Mouse (Mus musculus) megakaryocyte, embryonic 14.5 days (primary cell): ENCODE measurements around the gene Gm20388. TPM values are rescaled to one million over a fixed set of nuclear protein-coding genes. Genes with fewer than 3 reads are reported as not detected.
"Not testable (repeated sequence)": the region's sequence is repeated elsewhere in the genome, so short reads cannot be mapped to it uniquely, and the experiment has no call there.

ENCODE experiments used
- H3K27me3 ChIP-seq: replicated peaks from 2 replicates; pipeline ENCODE3; 2012; ENCODE audit warnings: inconsistent platforms
- H3K36me3 ChIP-seq: replicated peaks from 2 replicates; pipeline ENCODE3; 2012; ENCODE audit warnings: low read length, inconsistent platforms, mixed read lengths
- H3K4me1 ChIP-seq: 2 replicates; pipeline ENCODE4 v1.6.1; 2012; ENCODE audit warnings: inconsistent platforms
- H3K4me3 ChIP-seq: replicated peaks from 2 replicates; pipeline ENCODE3; 2012; ENCODE audit warnings: moderate library complexity, mild to moderate bottlenecking, inconsistent platforms
- H3K9me3 ChIP-seq: 2 replicates; pipeline ENCODE4 v1.6.1; 2012; ENCODE audit warnings: inconsistent platforms
- FLI1 ChIP-seq: IDR thresholded peaks from 2 replicates; pipeline ENCODE4 v1.6.1; 2012; ENCODE audit warnings: low read length, inconsistent platforms, mixed read lengths
- GATA1 ChIP-seq: IDR thresholded peaks from 3 replicates; pipeline ENCODE4 v1.6.1; 2012; ENCODE audit warnings: mixed read lengths, low read length, inconsistent platforms, borderline replicate concordance
- polyA plus RNA-seq: library from polyadenylated mRNA; stranded (reverse); fragments of >175 nt; gene quantifications from 2 replicates; pipeline ENCODE4 v1.2.3, GENCODE M21; 2012; ENCODE audit warnings: low replicate concordance; ENCODE audit not compliant: insufficient read depth

The Gm20388 gene
- polyA plus RNA-seq, 1 experiment = 111 TPM

DNA sequence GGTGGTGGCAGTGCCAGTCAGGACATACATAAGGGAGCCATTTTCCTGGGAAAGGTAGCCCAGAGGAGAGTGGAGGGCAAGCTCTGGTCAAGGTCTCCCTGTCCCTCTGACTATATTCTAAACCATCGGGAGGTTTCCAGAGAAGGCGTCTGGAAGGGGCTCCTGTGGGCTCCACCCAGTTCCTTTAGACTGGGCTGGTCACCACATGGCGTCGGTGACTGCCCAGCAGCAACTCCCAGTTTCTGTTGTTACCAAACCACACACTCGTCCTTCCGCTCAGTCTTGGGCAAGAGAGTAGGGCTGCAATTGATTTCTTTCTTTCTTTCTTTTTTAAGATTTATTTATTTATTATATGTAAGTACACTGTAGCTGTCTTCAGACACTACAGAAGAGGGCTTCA, 3533.5 kb downstream of the Gm20388 start:
- peaks cover 38% of the 10 kb centered on the region for H3K36me3 ChIP-seq
- no peak for TF ChIP-seq GATA1
- TF ChIP-seq FLI1 = no peak
- peak overlapping the region; percentile 97 for H3K4me3 ChIP-seq
- no peaks in the 10 kb centered on the region for H3K27me3 ChIP-seq
- peaks cover 4% of the 10 kb centered on the region; the same call in 1 of the 2 replicates for H3K9me3 ChIP-seq
- peaks cover 74% of the 10 kb centered on the region for H3K4me1 ChIP-seq

DNA sequence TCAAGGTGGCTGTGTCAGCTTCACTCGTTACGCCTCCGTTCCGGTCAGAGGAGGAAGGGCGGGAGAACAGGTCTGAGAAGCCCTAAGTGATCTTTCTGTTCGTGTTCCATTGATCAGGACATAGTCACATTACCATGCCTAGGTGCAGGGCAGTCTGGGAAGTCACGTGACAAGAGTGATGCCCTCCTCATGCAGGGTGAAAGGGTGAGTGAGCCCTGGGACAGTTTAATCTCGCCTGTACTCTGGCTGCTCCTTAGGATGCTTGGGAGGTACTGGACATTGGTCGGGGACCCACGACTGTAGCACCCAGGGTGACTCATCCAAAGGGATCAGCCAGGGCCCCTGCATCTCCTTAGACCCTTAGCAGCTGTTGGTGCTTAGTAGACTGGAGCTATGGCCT, 3535.3 kb downstream of the Gm20388 start:
- no peak for TF ChIP-seq GATA1
- TF ChIP-seq FLI1 = no peak
- no peaks in the 10 kb centered on the region for H3K27me3 ChIP-seq
- peaks cover 87% of the 10 kb centered on the region for H3K4me1 ChIP-seq
- H3K36me3 ChIP-seq = peaks cover 49% of the 10 kb centered on the region
- H3K9me3 ChIP-seq = no peaks in the 10 kb centered on the region
- H3K4me3 ChIP-seq = peak overlapping the region; percentile 17

DNA sequence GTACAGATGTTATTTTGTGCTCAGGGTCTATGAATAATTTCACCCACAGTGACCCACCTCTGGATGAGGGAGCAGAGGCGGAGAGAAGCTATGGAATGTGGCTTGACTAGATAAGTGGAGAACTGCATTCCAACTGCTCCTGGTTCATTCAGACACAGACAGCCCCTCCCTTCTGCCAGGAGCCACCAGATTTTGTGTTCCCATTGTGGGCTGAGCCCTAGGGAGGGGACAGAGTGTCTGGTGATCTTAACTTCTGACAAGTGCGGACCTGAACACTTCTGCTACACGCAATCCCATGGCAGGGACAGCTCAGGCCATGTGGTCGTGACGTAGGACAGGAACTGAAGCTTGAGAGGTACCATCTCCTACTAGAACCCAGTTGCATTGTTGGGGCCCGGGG, 3536.2 kb downstream of the Gm20388 start:
- no peaks in the 10 kb centered on the region for H3K27me3 ChIP-seq
- TF ChIP-seq GATA1 = no peak
- TF ChIP-seq FLI1 = no peak
- H3K4me3 ChIP-seq = no peak overlapping the region
- H3K4me1 ChIP-seq = peaks cover 87% of the 10 kb centered on the region
- peaks cover 55% of the 10 kb centered on the region for H3K36me3 ChIP-seq
- H3K9me3 ChIP-seq = no peaks in the 10 kb centered on the region

GRCm38 (mm10) chr8:123450783-123451182, 3540.1 kb downstream of the Gm20388 start:
- TF ChIP-seq GATA1 (no peak), FLI1 (no peak)
- no peaks in the 10 kb centered on the region for H3K27me3 ChIP-seq
- H3K9me3 ChIP-seq = no peaks in the 10 kb centered on the region
- peaks cover 97% of the 10 kb centered on the region for H3K4me1 ChIP-seq
- peak overlapping the region; percentile 42 for H3K4me3 ChIP-seq
- H3K36me3 ChIP-seq = peaks cover 85% of the 10 kb centered on the region

GRCm38 (mm10) chr8:123451747-123452146, 3541.1 kb downstream of the Gm20388 start:
- H3K9me3 ChIP-seq, H3K4me3 ChIP-seq, H3K27me3 ChIP-seq: not testable (repeated sequence)
- H3K4me1 ChIP-seq = peaks cover 96% of the 10 kb centered on the region
- peaks cover 85% of the 10 kb centered on the region for H3K36me3 ChIP-seq

GRCm38 (mm10) chr8:123452149-123452548, 3541.5 kb downstream of the Gm20388 start:
- TF ChIP-seq GATA1 (no peak), FLI1 (no peak)
- Histone ChIP-seq H3K27me3 (no peaks in the 10 kb centered on the region), H3K9me3 (no peaks in the 10 kb centered on the region), H3K4me3 (no peak overlapping the region), H3K4me1 (peaks cover 92% of the 10 kb centered on the region), H3K36me3 (peaks cover 85% of the 10 kb centered on the region)

DNA sequence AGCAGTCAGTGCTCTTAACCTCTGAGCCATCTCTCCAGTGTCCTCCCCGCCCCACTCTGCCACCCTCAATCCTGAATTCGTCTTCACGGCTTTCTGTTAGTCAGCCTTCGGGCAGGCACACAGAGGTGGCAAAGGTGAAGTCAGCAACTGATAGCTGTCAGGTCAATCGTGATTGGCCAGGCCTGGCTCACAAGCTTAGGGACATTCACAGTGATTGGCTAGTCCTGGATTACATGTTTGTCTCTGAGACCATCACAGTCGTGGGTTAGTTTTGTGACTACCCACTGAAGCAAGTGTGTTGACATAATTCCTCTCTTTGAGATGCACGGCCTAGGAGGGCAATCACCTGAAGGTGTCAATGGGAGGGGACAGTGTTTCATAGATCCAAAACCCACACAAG, 3542.7 kb downstream of the Gm20388 start:
- peaks cover 87% of the 10 kb centered on the region for H3K36me3 ChIP-seq
- TF ChIP-seq GATA1 = no peak
- no peak for TF ChIP-seq FLI1

DNA sequence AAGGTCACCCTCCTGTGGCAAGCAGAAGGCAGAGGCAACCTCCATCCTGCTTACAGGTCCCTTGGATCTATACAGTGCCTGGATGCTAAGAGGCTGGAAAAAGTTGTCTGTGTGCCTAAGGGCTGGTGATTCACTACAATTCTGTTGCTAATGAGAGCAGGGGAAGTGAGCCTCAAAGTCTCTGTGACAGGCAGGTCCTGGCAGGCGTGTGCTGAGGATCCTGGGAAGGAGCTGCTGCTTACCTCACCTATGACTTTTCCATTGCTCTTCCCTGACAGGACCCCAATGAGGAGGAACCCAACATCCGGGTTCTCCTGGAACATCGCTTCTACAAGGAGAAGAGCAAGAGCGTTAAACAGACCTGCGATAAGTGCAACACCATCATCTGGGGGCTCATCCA, 3543.3 kb downstream of the Gm20388 start:
- H3K9me3 ChIP-seq = no peaks in the 10 kb centered on the region
- peaks cover 85% of the 10 kb centered on the region for H3K4me1 ChIP-seq
- peak overlapping the region; percentile 86 for H3K4me3 ChIP-seq
- H3K27me3 ChIP-seq = no peaks in the 10 kb centered on the region
- no peak for TF ChIP-seq GATA1
- TF ChIP-seq FLI1 = no peak
- H3K36me3 ChIP-seq = peaks cover 87% of the 10 kb centered on the region

More for the DNA sequence above, 3542.7 kb downstream of the Gm20388 start:
- Histone ChIP-seq H3K27me3 (no peaks in the 10 kb centered on the region), H3K9me3 (no peaks in the 10 kb centered on the region), H3K4me3 (no peak overlapping the region), H3K4me1 (peaks cover 88% of the 10 kb centered on the region)

DNA sequence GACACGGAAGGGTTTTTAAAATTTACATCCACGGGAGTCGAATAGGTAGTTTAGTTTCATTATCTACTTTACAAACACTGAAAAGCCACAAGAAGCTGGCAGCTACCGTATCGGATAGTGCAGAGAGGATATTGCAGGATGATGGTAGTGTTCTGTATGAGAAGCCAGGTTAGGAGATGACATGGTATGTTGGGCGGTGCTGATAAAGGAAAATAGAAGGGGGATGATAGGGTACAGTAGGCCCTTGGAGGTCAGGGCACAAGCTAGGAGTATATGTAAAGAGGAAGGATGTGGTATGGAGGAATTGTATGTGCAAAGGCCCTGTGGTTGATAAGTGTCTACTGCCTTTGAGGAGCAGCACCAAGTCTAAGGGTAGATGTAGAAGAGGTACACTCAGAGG, 3543.9 kb downstream of the Gm20388 start:
- H3K27me3 ChIP-seq = no peaks in the 10 kb centered on the region
- H3K4me1 ChIP-seq = peaks cover 86% of the 10 kb centered on the region
- TF ChIP-seq FLI1 = no peak
- TF ChIP-seq GATA1 = peak; percentile 39; the same call in 1 of the 3 replicates
- peak overlapping the region; percentile 86 for H3K4me3 ChIP-seq
- H3K36me3 ChIP-seq = peaks cover 88% of the 10 kb centered on the region
- no peaks in the 10 kb centered on the region for H3K9me3 ChIP-seq

GRCm38 (mm10) chr8:123463651-123464050, 3553.0 kb downstream of the Gm20388 start:
- peaks cover 42% of the 10 kb centered on the region for H3K4me1 ChIP-seq
- H3K9me3 ChIP-seq = peaks cover 6% of the 10 kb centered on the region; the same call in 1 of the 2 replicates
- H3K36me3 ChIP-seq = peaks cover 71% of the 10 kb centered on the region
- no peaks in the 10 kb centered on the region for H3K27me3 ChIP-seq
- no peak for TF ChIP-seq FLI1
- no peak for TF ChIP-seq GATA1
- no peak overlapping the region for H3K4me3 ChIP-seq

GRCm38 (mm10) chr8:123467476-123467875, 3556.8 kb downstream of the Gm20388 start:
- no peaks in the 10 kb centered on the region for H3K27me3 ChIP-seq
- H3K4me3 ChIP-seq = no peak overlapping the region
- H3K9me3 ChIP-seq = peaks cover 6% of the 10 kb centered on the region; the same call in 1 of the 2 replicates
- peaks cover 34% of the 10 kb centered on the region for H3K36me3 ChIP-seq
- peaks cover 46% of the 10 kb centered on the region for H3K4me1 ChIP-seq
- no peak for TF ChIP-seq FLI1
- no peak for TF ChIP-seq GATA1

DNA sequence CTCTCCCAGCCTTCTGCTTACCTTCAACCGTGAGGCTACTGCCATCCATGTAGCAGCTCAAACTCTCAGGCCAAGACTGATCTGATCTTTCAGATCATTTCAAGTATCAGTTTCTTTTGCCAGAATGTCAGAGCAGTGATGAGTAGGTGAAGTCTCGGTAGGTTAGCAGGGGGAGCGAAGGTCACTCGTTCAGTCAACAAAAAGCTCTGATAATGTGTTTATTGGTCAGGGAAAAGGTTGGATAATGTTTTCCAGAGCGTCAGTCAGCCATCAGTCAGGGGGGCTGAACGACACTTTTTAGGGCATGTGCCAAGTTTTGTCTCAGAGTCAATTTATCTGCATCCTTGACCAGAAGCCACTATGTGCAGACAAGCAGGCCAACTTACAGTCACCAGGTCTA, 3562.3 kb downstream of the Gm20388 start:
- H3K4me3 ChIP-seq, H3K36me3 ChIP-seq, H3K27me3 ChIP-seq, H3K9me3 ChIP-seq: not testable (repeated sequence)
- H3K4me1 ChIP-seq = peaks cover 46% of the 10 kb centered on the region

DNA sequence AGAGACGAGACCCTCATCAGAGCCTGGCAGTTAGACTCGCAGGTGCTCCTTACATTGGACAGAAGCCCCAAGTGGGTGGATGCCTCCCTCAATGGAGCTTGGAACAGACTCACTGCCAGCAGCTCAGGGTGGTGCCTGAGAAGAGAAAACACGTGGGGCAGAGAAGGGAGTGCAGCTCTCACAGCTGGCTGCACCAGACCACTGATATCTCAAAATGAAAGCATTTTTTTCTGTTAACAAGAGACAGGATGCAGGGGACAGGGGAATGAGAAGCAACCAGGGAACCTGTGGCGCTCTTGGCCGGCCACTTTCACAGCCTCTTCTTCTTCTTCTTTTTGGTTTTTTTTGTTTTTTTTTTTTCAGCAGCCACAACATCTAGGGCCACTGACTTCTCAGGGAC, 3563.9 kb downstream of the Gm20388 start:
- H3K9me3 ChIP-seq, H3K4me3 ChIP-seq, H3K36me3 ChIP-seq, H3K27me3 ChIP-seq: not testable (repeated sequence)
- peaks cover 52% of the 10 kb centered on the region for H3K4me1 ChIP-seq
